Mouse (Mus musculus) CD4-positive helper T cell, adult 2 months (primary cell): ENCODE results near the gene Fam107b.

Experiments
- DNase-seq: peaks from one replicate; pipeline ENCODE4 v3.0.0-alpha.2; 2012; ENCODE audit warnings: low read depth, missing footprints, low spot score

Fam107b gene

GRCm38 (mm10) chr2:3712369-3713042, 142.2 kb downstream of the Fam107b start:
- no peak for DNase-seq

- DNase-seq, result peak; percentile 94
Measured at GRCm38 (mm10) chr2:3713212-3713681, 143.0 kb downstream of the Fam107b start.

GRCm38 (mm10) chr2:3713682-3714361, 143.5 kb downstream of the Fam107b start:
- peak; percentile 63 for DNase-seq

GRCm38 (mm10) chr2:3714511-3714910, 144.2 kb downstream of the Fam107b start:
- DNase-seq, result no peak

DNA sequence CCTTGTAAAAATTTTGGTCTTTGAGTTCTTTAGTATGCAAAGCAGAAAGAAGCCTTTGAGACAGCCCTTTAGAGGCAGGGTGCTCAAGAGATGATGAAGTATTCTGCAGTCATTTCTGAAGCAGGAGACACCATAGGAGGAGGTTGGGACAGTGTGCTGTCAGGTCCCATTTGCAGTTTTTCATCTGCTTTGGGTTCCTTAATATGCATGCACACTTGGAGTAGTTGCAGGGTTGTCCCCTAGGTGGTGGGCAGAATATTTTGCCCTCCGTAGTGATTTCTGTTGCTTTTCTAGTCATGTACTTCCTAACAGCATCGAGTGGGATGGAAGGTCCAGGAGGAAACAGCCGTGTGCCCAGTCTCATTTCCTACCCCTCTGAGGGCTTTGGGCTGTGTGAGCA, 145.1 kb downstream of the Fam107b start:
- peak; percentile 50 for DNase-seq

DNA sequence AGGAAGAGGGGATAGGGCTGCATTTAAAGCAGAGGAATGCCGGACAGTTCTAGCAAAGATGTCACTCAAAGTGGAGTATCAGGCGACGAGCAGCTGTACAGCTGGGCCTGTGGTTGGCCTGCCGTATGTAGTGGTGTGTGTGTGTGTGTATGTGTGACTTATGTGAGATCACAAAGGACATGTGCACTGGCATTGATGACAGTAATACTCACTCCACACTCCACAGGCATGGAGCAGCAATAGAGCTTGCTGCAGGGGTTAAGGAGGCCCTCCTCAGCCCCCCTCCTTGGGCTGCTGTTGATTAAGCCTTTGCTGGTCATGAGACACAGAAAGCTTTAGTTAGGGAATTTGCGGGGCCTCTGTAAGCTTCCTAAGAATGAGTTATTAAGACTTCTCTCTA, 147.0 kb downstream of the Fam107b start:
- peak; percentile 61 for DNase-seq

DNA sequence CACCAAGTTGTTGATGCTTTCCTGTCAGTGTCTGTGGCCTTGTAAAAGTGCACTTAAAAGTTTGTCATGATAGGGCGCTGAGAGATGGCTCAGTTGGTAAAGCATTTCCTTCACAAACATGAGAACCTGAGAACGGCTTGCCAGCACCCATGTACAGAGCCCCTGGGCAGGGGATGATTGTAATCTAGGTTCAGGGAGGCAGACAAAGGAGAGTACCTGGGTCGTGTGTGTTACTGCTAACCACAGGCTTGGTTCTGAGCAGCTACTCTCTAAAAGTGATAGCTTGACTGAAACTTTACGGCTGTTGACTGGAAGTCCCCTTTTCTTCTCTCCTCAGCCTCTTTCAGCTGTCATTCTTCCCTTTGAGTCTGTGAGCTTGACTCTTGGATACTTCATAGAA, 147.6 kb downstream of the Fam107b start:
- DNase-seq, result peak; percentile 88

DNA sequence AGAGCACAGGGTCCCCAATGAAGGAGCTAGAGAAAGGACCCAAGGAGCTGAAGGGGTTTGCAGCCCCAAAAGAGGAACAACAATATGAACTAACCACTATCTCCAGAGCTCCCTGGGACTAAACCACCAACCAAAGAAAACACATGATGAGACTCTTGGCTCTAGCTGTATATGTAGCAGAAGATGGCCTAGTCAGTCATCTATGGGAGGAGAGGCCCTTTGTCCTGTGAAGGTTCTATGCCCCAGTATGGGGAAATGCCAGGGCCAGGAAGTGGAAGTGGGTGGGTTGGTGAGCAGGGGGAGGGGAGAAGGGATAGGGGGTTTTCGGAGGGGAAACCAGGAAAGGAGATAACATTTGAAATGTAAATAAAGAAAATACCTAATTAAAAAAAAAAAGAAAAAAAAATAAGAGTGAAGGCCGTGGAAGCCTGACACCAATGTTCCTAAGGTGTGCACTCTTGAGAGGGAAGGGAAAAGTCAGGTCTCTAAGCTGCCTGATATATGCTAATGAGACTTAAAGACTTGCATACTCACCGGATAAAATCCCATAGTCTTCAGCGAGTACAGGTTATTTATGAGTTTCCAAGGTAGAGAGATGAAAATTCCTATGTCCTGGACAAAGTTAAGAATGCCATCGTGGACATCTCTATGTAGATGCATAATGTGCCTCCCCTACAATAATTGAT, 149.3 kb downstream of the Fam107b start:
- DNase-seq, result peak; percentile 49

GRCm38 (mm10) chr2:3721107-3721506, 150.8 kb downstream of the Fam107b start:
- DNase-seq, result peak; percentile 11

DNA sequence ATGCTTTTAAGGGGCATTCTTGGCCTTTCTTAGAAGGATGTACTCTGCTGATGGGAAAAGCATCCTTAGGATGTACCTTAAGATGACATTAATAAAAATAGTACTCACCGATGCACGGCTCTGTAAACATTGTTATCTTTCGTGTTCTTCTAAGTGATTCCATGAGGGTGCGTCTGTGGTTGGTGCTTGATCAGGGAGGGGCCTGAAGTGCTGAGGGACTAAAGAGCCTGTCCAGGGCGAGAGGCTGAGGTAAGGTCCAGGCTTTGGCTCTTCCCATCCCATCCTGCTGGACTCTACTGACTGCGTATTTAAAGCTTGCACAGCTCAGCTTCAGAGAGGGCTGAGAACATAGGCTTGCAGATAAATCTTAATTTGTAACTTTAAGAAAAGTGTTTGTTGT, 151.7 kb downstream of the Fam107b start:
- peak; percentile 7 for DNase-seq

- DNase-seq, result peak; percentile 52
Measured at GRCm38 (mm10) chr2:3723391-3724106, 153.3 kb downstream of the Fam107b start.

GRCm38 (mm10) chr2:3726501-3727078, 156.3 kb downstream of the Fam107b start:
- peak; percentile 86 for DNase-seq

GRCm38 (mm10) chr2:3727225-3727930, 157.1 kb downstream of the Fam107b start:
- DNase-seq, result peak; percentile 77

GRCm38 (mm10) chr2:3728090-3728489, 157.8 kb downstream of the Fam107b start:
- DNase-seq, result peak; percentile 35

DNA sequence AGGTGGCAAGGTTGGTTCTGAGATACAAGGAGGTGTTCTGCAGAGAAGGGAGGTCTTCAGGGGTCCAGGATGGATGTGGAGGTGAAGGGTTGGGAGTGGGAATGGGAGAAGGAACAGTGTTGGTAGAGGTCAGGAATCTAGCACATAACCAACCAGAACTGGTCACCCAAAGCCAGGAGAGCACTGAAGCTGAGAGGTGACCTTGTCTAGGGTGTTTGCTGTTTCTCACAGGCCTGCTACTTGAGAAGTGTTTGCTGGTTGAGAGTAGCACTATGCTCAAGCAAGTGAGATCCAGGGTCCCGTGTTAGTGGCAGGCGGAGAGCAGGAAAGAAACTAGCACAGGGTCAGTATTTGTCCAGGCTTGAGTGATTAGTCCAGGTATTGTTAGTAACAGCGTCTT, 159.3 kb downstream of the Fam107b start:
- no peak for DNase-seq

DNA sequence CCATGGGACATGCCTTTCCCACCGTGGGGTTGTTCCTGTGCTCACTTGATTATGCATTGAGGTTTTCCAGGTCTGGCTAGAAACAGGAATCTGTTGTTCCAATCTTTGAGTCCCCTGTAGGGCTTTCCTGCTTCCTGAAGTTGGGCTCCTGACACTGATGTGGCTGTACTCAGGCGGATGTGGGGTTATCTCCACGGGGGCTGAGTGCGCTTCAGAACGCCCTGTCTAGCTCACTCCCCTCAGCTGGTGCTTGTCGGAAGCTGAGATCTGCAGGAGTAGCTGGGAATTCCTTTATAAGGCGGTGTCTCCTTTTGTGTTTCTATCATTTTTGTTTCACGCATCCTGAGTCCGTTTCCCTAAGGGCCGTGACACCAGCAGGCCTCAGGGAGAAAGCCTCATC, 160.5 kb downstream of the Fam107b start:
- DNase-seq, result peak; percentile 61

DNA sequence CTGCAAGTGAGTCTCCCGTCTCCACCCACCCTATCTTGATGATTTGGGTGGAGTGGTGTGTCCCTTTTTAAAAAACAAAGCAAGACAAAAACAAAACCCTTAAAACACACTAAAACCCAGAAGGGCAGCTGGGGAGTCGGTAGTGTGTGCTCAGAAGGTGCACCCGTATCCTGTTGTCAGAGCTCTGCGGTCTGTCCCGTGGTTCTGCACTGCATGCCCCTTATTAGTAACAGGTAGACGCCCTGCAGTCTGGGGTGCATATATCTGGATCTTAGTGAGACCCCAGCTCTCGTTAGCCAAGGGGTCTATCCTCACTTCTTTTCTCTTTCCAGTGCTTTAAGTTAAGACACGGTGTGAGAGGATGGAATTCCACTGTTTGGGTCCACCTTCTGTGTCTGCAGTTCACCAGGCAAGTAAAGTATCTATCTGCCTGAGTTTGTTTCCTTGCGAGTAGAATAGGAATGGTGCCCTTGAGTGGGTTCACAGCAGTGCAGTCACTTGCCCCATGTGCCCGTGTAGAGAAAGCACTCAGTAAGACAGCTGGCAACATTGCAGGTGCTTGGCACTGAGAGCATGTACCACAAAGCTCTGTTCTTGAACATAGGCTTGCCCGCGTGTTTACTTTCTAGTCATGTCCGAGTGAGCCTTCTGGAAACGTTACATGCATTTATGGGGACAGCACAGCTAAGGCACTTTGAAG, 161.2 kb downstream of the Fam107b start:
- peak; percentile 79 for DNase-seq

DNA sequence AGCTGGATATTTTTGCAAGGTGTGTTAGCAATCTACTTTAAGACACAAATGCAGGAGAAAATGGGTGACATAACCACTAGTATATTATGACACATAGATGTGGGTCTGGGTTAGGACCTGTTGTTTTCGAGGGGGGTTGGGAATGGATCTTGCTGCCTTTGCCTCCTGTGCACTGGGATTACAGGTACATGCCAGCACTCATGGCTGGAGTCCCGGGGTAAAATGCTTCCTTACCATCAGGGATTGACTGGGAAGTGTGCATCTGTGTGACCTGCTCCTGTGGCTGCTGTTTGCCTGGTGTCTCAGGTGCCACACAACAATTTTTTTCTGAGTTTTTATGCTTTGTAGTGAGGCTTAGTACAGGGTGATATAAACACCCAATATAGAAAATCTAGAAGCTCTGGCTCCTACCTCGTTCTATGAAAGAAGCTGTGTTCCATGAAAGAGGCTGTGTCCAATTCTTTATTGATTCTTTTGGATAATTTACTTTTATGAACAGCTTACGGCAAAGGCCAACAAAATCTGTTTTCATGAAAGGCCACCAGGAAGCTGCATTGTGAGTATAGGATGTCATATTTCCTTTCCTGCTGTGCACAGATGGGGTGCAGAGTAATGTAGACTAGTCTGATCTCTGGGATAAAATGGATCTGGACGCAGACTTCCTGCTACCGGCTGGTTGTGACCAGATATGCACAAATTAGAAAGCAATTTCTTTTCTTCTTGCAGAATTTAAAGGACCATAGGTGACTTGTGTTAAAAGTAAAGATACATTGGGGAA, 167.8 kb downstream of the Fam107b start:
- DNase-seq, result no peak

- DNase-seq, result no peak
Measured at GRCm38 (mm10) chr2:3738734-3739133, 168.4 kb downstream of the Fam107b start.
